Mouse (Mus musculus) MEL (cell line): ENCODE results near the gene Prep.

Experiments used
- BHLHE40 ChIP-seq: IDR thresholded peaks from 2 replicates; pipeline ENCODE4 v1.6.1; 2012; ENCODE audit warnings: low read depth, mild to moderate bottlenecking, inconsistent platforms, low read length, improper control_type of control experiment, borderline replicate concordance
- E2F4 ChIP-seq: IDR thresholded peaks from 2 replicates; pipeline ENCODE4 v1.6.1; 2011; ENCODE audit warnings: low read depth, low read length, improper control_type of control experiment, borderline replicate concordance
- ELF1 ChIP-seq: IDR thresholded peaks from 2 replicates; pipeline ENCODE4 v1.6.1; 2014; ENCODE audit warnings: low read depth, mild to moderate bottlenecking, inconsistent platforms, low read length, improper control_type of control experiment, moderate library complexity
- ETS1 ChIP-seq: IDR thresholded peaks from 2 replicates; pipeline ENCODE4 v1.6.1; 2012; ENCODE audit warnings: low read depth, mild to moderate bottlenecking, inconsistent platforms, low read length, improper control_type of control experiment, moderate library complexity
- GATA1 ChIP-seq: IDR thresholded peaks from 2 replicates; pipeline ENCODE4 v1.6.1; 2011; ENCODE audit warnings: low read depth, low read length, improper control_type of control experiment
- POLR2A ChIP-seq, 2 experiments: IDR thresholded peaks; 2 replicates each; pipeline ENCODE4 v1.6.1; 2011 to 2012; ENCODE audit warnings: low read length in 2 of 2, mild to moderate bottlenecking in 2 of 2, control low read depth in 1 of 2, improper control_type of control experiment in 1 of 2, low read depth in 1 of 2, moderate library complexity in 1 of 2; ENCODE audit not compliant: control insufficient read depth in 1 of 2, insufficient read depth in 1 of 2, poor library complexity in 1 of 2
- RCOR1 ChIP-seq: IDR thresholded peaks from 2 replicates; pipeline ENCODE4 v1.6.1; 2012; ENCODE audit warnings: low read depth, mild to moderate bottlenecking, inconsistent platforms, low read length, improper control_type of control experiment
- TCF12 ChIP-seq: IDR thresholded peaks from 2 replicates; pipeline ENCODE4 v1.6.1; 2014; ENCODE audit warnings: low read depth, mild to moderate bottlenecking, inconsistent platforms, low read length, improper control_type of control experiment, moderate library complexity
- UBTF ChIP-seq: IDR thresholded peaks from 2 replicates; pipeline ENCODE4 v1.6.1; 2012; ENCODE audit warnings: low read depth, mild to moderate bottlenecking, inconsistent platforms, low read length, improper control_type of control experiment, moderate library complexity, borderline replicate concordance; ENCODE audit not compliant: insufficient read depth

DNA sequence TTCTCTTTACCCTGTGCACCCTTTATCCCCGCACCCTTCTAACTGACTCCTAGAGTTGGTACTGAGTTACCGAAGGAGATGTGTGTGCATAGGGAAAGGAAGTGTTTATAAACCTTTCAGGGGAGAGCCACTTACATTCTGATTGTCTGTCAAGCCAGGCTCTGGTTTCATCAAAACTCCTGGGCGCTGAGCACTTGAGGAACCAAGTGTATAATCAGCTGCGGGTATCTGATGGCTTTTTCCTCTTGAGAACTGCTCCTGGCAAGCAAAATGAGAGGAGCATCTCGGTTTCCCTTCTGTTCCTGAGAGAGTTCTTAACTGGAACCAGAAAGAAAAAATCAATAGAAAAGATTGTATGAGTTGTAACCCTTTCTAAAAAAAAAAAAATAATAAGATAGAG, 10.3 kb downstream of the Prep start:
- no peak for TF ChIP-seq ELF1
- no peak for TF ChIP-seq POLR2A (IDR thresholded peaks at IDR 0.05; ENCODE audit: control insufficient read depth in 1 of 2, insufficient read depth in 1 of 2, low read depth in 1 of 2, low read length in 2 of 2, poor library complexity in 1 of 2)
- 0 out of 2 replicates have a peak, but pooled peaks have one; percentile 28 for TF ChIP-seq RCOR1
- no peak for TF ChIP-seq E2F4
- TF ChIP-seq GATA1 = peak; percentile 69
- no peak for TF ChIP-seq ETS1
- TF ChIP-seq TCF12 = 0 out of 2 replicates have a peak, but pooled peaks have one; percentile 12
- TF ChIP-seq BHLHE40 = no peak
- no peak for TF ChIP-seq UBTF
